Mouse (Mus musculus): ENCODE measurements around the gene Zdhhc7. TPM values are rescaled to one million over a fixed set of nuclear protein-coding genes. Genes with fewer than 3 reads are reported as not detected.

Gene Zdhhc7
- polyA plus RNA-seq, 1 experiment from 2014 or later, result 19.5 TPM

- H3K4me2 ChIP-seq (ENCODE audit: low read length), result no peak overlapping the region
- no peaks in the 10 kb centered on the region for H3K36me3 ChIP-seq (ENCODE audit: control insufficient read depth, insufficient read depth, low read length)
- H3K27ac ChIP-seq (ENCODE audit: low read depth, low read length), result no peak overlapping the region
- no peak for ATAC-seq
- H3K4me1 ChIP-seq (ENCODE audit: control insufficient read depth, insufficient read depth, low read length), result peaks cover 11% of the 10 kb centered on the region; the same call in 1 of the 2 replicates
- H3K4me3 ChIP-seq (ENCODE audit: low read depth, low read length), result no peak overlapping the region
- H3K9ac ChIP-seq (ENCODE audit: low read length), result no peak overlapping the region
- 89% methylated on average over 7 of the region's 7 CpGs for WGBS
- H3K27me3 ChIP-seq (replicated peaks; ENCODE audit: control insufficient read depth, insufficient read depth, low read length), result no peaks in the 10 kb centered on the region
- DNase-seq (ENCODE audit: low spot score), result no peak
- no peaks in the 10 kb centered on the region for H3K9me3 ChIP-seq (replicated peaks; ENCODE audit: control insufficient read depth, low read length)
These were observed 34.4 kb upstream of the Zdhhc7 start for GRCm38 (mm10) chr8:120135687-120136086.

DNA sequence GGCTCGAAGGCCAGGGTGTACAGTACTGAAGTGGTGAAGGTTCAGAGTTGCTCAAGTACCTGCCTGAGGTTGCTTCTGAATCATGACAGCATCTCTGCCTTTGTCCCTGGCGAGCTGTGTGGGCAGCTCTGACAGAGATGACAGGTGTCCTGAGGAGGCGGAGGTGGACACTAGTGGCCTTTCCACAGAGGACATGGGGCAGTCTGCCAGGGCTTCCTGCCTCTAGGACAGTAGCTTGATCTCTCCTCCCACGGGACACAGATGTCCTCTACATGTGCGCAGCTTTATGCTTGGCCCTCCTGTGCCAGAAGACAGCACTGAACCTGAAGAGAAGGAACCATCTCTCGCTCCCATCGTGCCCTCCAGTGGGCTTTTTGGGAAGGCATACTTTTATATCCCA lies 31.9 kb upstream of the Zdhhc7 start:
- Histone ChIP-seq H3K27ac (ENCODE audit: low read depth, low read length) (no peak overlapping the region), H3K36me3 (ENCODE audit: control insufficient read depth, insufficient read depth, low read length) (no peaks in the 10 kb centered on the region), H3K4me1 (ENCODE audit: control insufficient read depth, insufficient read depth, low read length) (peaks cover 11% of the 10 kb centered on the region; the same call in 1 of the 2 replicates), H3K4me2 (ENCODE audit: low read length) (no peak overlapping the region), H3K9ac (ENCODE audit: low read length) (no peak overlapping the region), H3K27me3 (replicated peaks; ENCODE audit: control insufficient read depth, insufficient read depth, low read length) (no peaks in the 10 kb centered on the region), H3K9me3 (replicated peaks; ENCODE audit: control insufficient read depth, low read length) (no peaks in the 10 kb centered on the region), H3K4me3 (ENCODE audit: low read depth, low read length) (no peak overlapping the region)
- WGBS, result 81% methylated on average over 7 of the region's 7 CpGs
- no peak for ATAC-seq
- no peak for DNase-seq (ENCODE audit: low spot score)

- no peak for DNase-seq (ENCODE audit: low spot score)
- H3K4me1 ChIP-seq (ENCODE audit: control insufficient read depth, insufficient read depth, low read length), result peaks cover 5% of the 10 kb centered on the region; the same call in 1 of the 2 replicates
- no peak overlapping the region for H3K4me3 ChIP-seq (ENCODE audit: low read depth, low read length)
- H3K27me3 ChIP-seq (replicated peaks; ENCODE audit: control insufficient read depth, insufficient read depth, low read length), result no peaks in the 10 kb centered on the region
- ATAC-seq, result no peak
- H3K9me3 ChIP-seq (replicated peaks; ENCODE audit: control insufficient read depth, low read length), result no peaks in the 10 kb centered on the region
- no peak overlapping the region for H3K27ac ChIP-seq (ENCODE audit: low read depth, low read length)
- no peak overlapping the region for H3K9ac ChIP-seq (ENCODE audit: low read length)
- no peak overlapping the region for H3K4me2 ChIP-seq (ENCODE audit: low read length)
- 85% methylated on average over 8 of the region's 8 CpGs for WGBS
- H3K36me3 ChIP-seq (ENCODE audit: control insufficient read depth, insufficient read depth, low read length), result no peaks in the 10 kb centered on the region
These were observed 29.9 kb upstream of the Zdhhc7 start for GRCm38 (mm10) chr8:120131158-120131557.

- H3K9me3 ChIP-seq (replicated peaks; ENCODE audit: control insufficient read depth, low read length), result no peaks in the 10 kb centered on the region
- DNase-seq (ENCODE audit: low spot score), result peak; percentile 43
- WGBS, result 46% methylated on average over 4 of the region's 4 CpGs
- peak; percentile 54 for ATAC-seq
- 0 out of 2 replicates have a peak, but pooled peaks cover 5% of the 10 kb centered on the region for H3K4me1 ChIP-seq (ENCODE audit: control insufficient read depth, insufficient read depth, low read length)
- no peak overlapping the region for H3K27ac ChIP-seq (ENCODE audit: low read depth, low read length)
- H3K36me3 ChIP-seq (ENCODE audit: control insufficient read depth, insufficient read depth, low read length), result no peaks in the 10 kb centered on the region
- no peak overlapping the region for H3K9ac ChIP-seq (ENCODE audit: low read length)
- no peak overlapping the region for H3K4me3 ChIP-seq (ENCODE audit: low read depth, low read length)
- no peak overlapping the region for H3K4me2 ChIP-seq (ENCODE audit: low read length)
- no peaks in the 10 kb centered on the region for H3K27me3 ChIP-seq (replicated peaks; ENCODE audit: control insufficient read depth, insufficient read depth, low read length)
These were observed 28.3 kb upstream of the Zdhhc7 start for GRCm38 (mm10) chr8:120129547-120129946.

- H3K4me2 ChIP-seq (ENCODE audit: low read length), result no peak overlapping the region
- WGBS, result 28% methylated on average over 14 of the region's 14 CpGs
- H3K4me3 ChIP-seq (ENCODE audit: low read depth, low read length), result no peak overlapping the region
- H3K36me3 ChIP-seq (ENCODE audit: control insufficient read depth, insufficient read depth, low read length), result no peaks in the 10 kb centered on the region
- no peak overlapping the region for H3K27ac ChIP-seq (ENCODE audit: low read depth, low read length)
- H3K9me3 ChIP-seq (replicated peaks; ENCODE audit: control insufficient read depth, low read length), result no peaks in the 10 kb centered on the region
- H3K27me3 ChIP-seq (replicated peaks; ENCODE audit: control insufficient read depth, insufficient read depth, low read length), result no peaks in the 10 kb centered on the region
- H3K4me1 ChIP-seq (ENCODE audit: control insufficient read depth, insufficient read depth, low read length), result 0 out of 2 replicates have a peak, but pooled peaks cover 5% of the 10 kb centered on the region
- ATAC-seq (no peak), DNase-seq (ENCODE audit: low spot score) (no peak)
- no peak overlapping the region for H3K9ac ChIP-seq (ENCODE audit: low read length)
These were observed 25.3 kb upstream of the Zdhhc7 start for GRCm38 (mm10) chr8:120126357-120127161.

- Histone ChIP-seq H3K9me3 (replicated peaks; ENCODE audit: control insufficient read depth, low read length) (no peaks in the 10 kb centered on the region), H3K27me3 (replicated peaks; ENCODE audit: control insufficient read depth, insufficient read depth, low read length) (no peaks in the 10 kb centered on the region), H3K4me2 (ENCODE audit: low read length) (no peak overlapping the region), H3K9ac (ENCODE audit: low read length) (no peak overlapping the region), H3K36me3 (ENCODE audit: control insufficient read depth, insufficient read depth, low read length) (no peaks in the 10 kb centered on the region), H3K27ac (ENCODE audit: low read depth, low read length) (0 out of 2 replicates have a peak overlapping the region, but pooled peaks have one; percentile 30), H3K4me1 (ENCODE audit: control insufficient read depth, insufficient read depth, low read length) (0 out of 2 replicates have a peak, but pooled peaks cover 8% of the 10 kb centered on the region), H3K4me3 (ENCODE audit: low read depth, low read length) (no peak overlapping the region)
- DNase-seq (ENCODE audit: low spot score) (peak; percentile 36), ATAC-seq (no peak)
- 52% methylated on average over 7 of the region's 7 CpGs for WGBS
These were observed 23.6 kb upstream of the Zdhhc7 start for GRCm38 (mm10) chr8:120124836-120125389.

DNA sequence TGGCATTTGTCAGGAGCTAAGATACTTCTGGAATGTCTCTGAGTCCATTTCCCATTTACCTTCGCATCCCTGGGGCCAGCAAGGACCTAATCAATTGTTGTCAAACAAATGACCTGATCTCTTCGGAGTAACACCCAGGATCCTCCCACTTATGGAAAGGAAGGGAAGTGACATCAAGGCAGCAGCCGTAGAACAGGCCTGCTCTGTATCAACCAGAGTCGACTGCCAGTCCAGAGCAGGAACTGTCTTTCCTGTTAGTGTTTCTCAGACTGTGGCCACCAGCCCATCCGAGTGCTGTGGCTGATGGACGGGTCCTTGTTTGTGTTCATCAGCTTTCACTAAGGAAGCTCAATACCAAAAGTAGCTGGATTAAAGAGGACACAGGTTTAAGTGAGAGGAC lies 23.0 kb upstream of the Zdhhc7 start:
- no peak for ATAC-seq
- DNase-seq (ENCODE audit: low spot score), result no peak

DNA sequence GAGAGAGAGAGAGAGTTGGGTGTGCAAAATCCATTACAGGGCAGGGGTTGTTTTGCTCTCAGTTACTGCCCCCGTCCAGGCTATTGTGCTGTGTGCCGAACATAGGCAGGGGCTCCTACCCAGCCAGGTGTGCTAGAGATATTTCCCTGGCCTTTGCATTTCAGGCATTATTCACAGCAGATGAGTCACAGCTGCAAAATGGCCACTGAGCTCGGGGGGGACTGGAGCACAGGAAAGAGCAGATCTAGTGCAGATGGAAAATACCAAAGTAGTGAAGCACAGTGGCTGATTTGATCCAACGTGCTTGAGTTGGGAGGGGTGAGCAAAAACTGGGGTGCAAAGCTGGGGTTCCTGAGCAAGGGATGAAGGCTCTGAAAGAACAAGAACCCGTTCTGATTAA lies 19.7 kb upstream of the Zdhhc7 start:
- H3K27ac ChIP-seq (ENCODE audit: low read depth, low read length), result no peak overlapping the region
- H3K4me3 ChIP-seq (ENCODE audit: low read depth, low read length), result no peak overlapping the region
- no peak overlapping the region for H3K9ac ChIP-seq (ENCODE audit: low read length)
- H3K36me3 ChIP-seq (ENCODE audit: control insufficient read depth, insufficient read depth, low read length), result no peaks in the 10 kb centered on the region
- H3K27me3 ChIP-seq (replicated peaks; ENCODE audit: control insufficient read depth, insufficient read depth, low read length), result no peaks in the 10 kb centered on the region
- no peak for DNase-seq (ENCODE audit: low spot score)
- H3K4me2 ChIP-seq (ENCODE audit: low read length), result no peak overlapping the region
- ATAC-seq, result no peak
- 0 out of 2 replicates have a peak, but pooled peaks cover 8% of the 10 kb centered on the region for H3K4me1 ChIP-seq (ENCODE audit: control insufficient read depth, insufficient read depth, low read length)
- 72% methylated on average over 5 of the region's 5 CpGs for WGBS
- no peaks in the 10 kb centered on the region for H3K9me3 ChIP-seq (replicated peaks; ENCODE audit: control insufficient read depth, low read length)

More for the DNA sequence above, 23.0 kb upstream of the Zdhhc7 start:
- Histone ChIP-seq H3K9ac (ENCODE audit: low read length) (no peak overlapping the region), H3K27me3 (replicated peaks; ENCODE audit: control insufficient read depth, insufficient read depth, low read length) (no peaks in the 10 kb centered on the region), H3K27ac (ENCODE audit: low read depth, low read length) (no peak overlapping the region), H3K4me3 (ENCODE audit: low read depth, low read length) (no peak overlapping the region), H3K9me3 (replicated peaks; ENCODE audit: control insufficient read depth, low read length) (no peaks in the 10 kb centered on the region), H3K36me3 (ENCODE audit: control insufficient read depth, insufficient read depth, low read length) (no peaks in the 10 kb centered on the region), H3K4me1 (ENCODE audit: control insufficient read depth, insufficient read depth, low read length) (0 out of 2 replicates have a peak, but pooled peaks cover 8% of the 10 kb centered on the region), H3K4me2 (ENCODE audit: low read length) (no peak overlapping the region)
- 57% methylated on average over 6 of the region's 6 CpGs for WGBS

DNA sequence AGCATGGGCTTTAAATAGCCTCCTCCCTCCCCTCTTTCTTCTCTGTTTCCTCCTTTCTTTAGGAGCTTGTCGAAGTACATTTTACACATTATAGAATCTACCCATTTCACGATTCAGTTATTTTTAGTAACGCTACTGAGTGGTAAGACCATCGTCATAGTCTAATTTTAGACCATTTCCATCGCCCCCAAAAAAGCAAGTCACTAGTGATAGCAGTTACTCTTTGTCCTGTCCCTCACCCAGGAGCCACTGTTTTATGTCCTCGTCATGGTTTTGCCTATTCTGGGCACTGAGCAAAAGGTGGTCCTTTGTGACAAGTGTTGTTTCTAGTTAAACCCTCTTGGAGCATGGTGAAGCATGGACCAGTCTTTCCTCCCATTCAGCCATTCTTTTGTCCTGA lies 18.6 kb upstream of the Zdhhc7 start:
- no peak overlapping the region for H3K27ac ChIP-seq (ENCODE audit: low read depth, low read length)
- no peaks in the 10 kb centered on the region for H3K36me3 ChIP-seq (ENCODE audit: control insufficient read depth, insufficient read depth, low read length)
- 0 out of 2 replicates have a peak, but pooled peaks cover 6% of the 10 kb centered on the region for H3K4me1 ChIP-seq (ENCODE audit: control insufficient read depth, insufficient read depth, low read length)
- no peak overlapping the region for H3K9ac ChIP-seq (ENCODE audit: low read length)
- WGBS, result 85% methylated on average over 6 of the region's 6 CpGs
- peaks cover 5% of the 10 kb centered on the region for H3K27me3 ChIP-seq (replicated peaks; ENCODE audit: control insufficient read depth, insufficient read depth, low read length)
- no peak overlapping the region for H3K4me3 ChIP-seq (ENCODE audit: low read depth, low read length)
- H3K4me2 ChIP-seq (ENCODE audit: low read length), result no peak overlapping the region
- H3K9me3 ChIP-seq (replicated peaks; ENCODE audit: control insufficient read depth, low read length), result no peaks in the 10 kb centered on the region
- no peak for DNase-seq (ENCODE audit: low spot score)
- ATAC-seq, result no peak

Data from forebrain, embryonic 14.5 days (tissue).